Mouse (Mus musculus): ENCODE data around the gene Atp8b4. TPM values are rescaled to one million over a fixed set of nuclear protein-coding genes. Genes with fewer than 3 reads are reported as not detected.

The Atp8b4 gene
- total and polyA plus RNA-seq, 2 experiments from 2014 or later = 0.10 TPM; not detected in 1

DNA sequence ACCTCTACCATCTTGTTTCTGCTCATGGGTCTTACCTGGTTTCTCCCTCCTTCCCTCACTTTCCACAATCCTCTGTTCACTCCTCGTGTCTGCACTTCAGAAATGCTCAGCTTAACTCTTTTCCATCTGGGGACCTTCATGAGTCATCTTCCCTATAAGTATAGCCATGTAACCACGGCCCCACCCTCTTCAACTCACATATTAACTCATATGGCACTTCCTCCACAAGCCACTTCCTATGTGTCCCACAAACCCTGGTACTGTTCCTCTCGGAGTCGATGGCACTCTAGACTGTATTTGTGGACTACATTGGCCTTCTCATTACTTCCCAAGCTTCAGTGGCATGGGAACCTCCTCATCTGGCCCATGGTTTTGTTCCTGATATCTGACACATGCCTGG, 9.0 kb downstream of the Atp8b4 start:
- TF ChIP-seq CTCF (IDR thresholded peaks at IDR 0.05; ENCODE audit: low read depth) = no peak
- Histone ChIP-seq H3K27me3 (ENCODE audit: insufficient read depth, low read length) (no peaks in the 10 kb centered on the region), H3K4me2 (ENCODE audit: low read depth, low read length) (no peak overlapping the region), H3K4me1 (ENCODE audit: insufficient read depth, low read length) (no peaks in the 10 kb centered on the region), H3K27ac (no peak overlapping the region), H3K36me3 (ENCODE audit: insufficient read depth, low read length) (no peaks in the 10 kb centered on the region), H3K9ac (replicated peaks; ENCODE audit: low read length) (no peak overlapping the region), H3K4me3 (ENCODE audit: low read length) (no peak overlapping the region), H3K9me3 (ENCODE audit: low read length) (no peaks in the 10 kb centered on the region)
- DNase-seq (ENCODE audit: low spot score) (no peak), ATAC-seq (no peak)
- WGBS = 87% methylated on average over 4 of the region's 4 CpGs

DNA sequence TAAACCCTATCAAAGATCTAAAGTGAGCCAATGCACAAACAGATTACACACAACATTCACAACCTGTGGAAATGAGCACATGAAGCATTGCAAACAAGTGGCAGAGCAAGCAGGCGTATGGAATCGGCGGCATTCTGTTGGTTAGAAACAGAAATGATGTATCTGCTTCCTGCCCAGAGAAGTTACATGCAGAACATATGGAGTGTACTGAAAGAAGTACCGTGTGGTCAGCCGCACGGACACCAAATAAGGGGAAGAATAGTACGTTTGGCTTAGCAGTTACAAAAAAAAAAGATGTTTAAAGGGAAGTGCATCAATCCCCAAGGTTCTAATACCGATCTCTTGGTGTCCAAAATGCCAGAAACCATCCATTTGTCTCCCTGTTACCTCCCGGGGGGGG, 9.9 kb downstream of the Atp8b4 start:
- Histone ChIP-seq H3K9ac (replicated peaks; ENCODE audit: low read length) (no peak overlapping the region), H3K27ac (no peak overlapping the region), H3K36me3 (ENCODE audit: insufficient read depth, low read length) (no peaks in the 10 kb centered on the region), H3K9me3 (ENCODE audit: low read length) (no peaks in the 10 kb centered on the region), H3K4me1 (ENCODE audit: insufficient read depth, low read length) (no peaks in the 10 kb centered on the region), H3K4me3 (ENCODE audit: low read length) (no peak overlapping the region), H3K27me3 (ENCODE audit: insufficient read depth, low read length) (no peaks in the 10 kb centered on the region), H3K4me2 (ENCODE audit: low read depth, low read length) (no peak overlapping the region)
- no peak for TF ChIP-seq CTCF (IDR thresholded peaks at IDR 0.05; ENCODE audit: low read depth)
- WGBS = 88% methylated on average over 9 of the region's 9 CpGs
- DNase-seq (ENCODE audit: low spot score) = no peak
- no peak for ATAC-seq

DNA sequence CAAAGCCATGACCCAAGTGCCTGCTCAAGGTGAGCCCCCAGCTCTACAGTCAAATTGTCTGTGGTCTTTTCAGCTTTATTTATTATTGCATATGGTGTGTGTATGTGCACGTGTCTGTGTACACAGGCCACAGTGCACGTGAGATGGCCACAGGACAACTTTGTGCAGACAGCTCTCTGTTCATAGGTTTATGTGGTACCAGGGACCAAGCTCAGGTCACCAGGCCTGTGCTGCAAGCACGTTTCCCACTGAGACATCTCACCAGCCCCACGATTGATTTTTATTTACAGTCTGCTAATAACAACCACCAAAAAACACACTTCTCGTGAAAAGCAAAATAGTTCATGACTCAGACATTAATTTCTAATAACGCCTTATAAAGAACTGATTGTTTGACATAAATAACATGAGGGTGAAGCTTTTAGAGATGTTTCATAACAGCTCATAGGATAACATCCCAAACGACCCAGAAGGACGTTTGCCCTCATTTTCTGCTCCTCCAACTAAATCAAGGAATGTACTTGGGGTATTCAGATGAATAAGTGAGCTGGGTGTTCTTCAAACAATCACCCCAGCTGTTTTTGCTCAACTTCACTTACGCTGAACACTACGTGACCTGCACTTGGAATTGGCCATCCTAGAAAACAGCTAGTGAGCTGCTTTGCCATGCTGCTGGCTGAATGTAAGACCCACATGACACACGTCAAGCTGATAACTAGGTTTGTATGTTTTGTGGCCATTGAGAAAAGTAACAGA, 15.0 kb downstream of the Atp8b4 start:
- no peak for TF ChIP-seq CTCF (IDR thresholded peaks at IDR 0.05; ENCODE audit: low read depth)
- no peak overlapping the region for H3K27ac ChIP-seq
- no peak overlapping the region for H3K4me2 ChIP-seq (ENCODE audit: low read depth, low read length)
- H3K27me3 ChIP-seq (ENCODE audit: insufficient read depth, low read length) = no peaks in the 10 kb centered on the region
- no peaks in the 10 kb centered on the region for H3K9me3 ChIP-seq (ENCODE audit: low read length)
- no peak overlapping the region for H3K9ac ChIP-seq (replicated peaks; ENCODE audit: low read length)
- no peak for ATAC-seq
- no peaks in the 10 kb centered on the region for H3K36me3 ChIP-seq (ENCODE audit: insufficient read depth, low read length)
- 88% methylated on average over 11 of the region's 11 CpGs for WGBS
- DNase-seq (ENCODE audit: low spot score) = no peak
- no peak overlapping the region for H3K4me3 ChIP-seq (ENCODE audit: low read length)
- H3K4me1 ChIP-seq (ENCODE audit: insufficient read depth, low read length) = no peaks in the 10 kb centered on the region

DNA sequence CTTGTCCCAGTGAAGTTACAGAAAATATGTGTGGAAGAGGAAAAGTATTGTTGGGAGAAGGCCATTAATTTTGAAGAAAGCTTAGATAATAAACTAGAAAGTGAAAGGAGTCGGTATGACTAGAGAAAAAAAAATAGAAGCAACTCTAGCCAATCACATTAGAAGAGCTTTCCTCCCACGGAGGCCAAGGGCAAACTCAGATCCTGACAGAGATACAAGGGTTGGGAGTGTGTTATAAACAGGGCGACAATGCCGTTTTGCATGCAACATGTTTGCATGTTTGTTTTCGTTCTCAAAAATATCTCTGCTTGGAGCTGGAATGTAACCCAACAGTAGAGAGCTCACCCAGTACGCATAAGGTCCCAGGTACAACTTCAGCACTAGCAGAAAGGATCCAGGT, 17.1 kb downstream of the Atp8b4 start:
- Histone ChIP-seq H3K4me1 (ENCODE audit: insufficient read depth, low read length) (no peaks in the 10 kb centered on the region), H3K27me3 (ENCODE audit: insufficient read depth, low read length) (no peaks in the 10 kb centered on the region), H3K27ac (no peak overlapping the region), H3K4me3 (ENCODE audit: low read length) (no peak overlapping the region), H3K36me3 (ENCODE audit: insufficient read depth, low read length) (no peaks in the 10 kb centered on the region), H3K9ac (replicated peaks; ENCODE audit: low read length) (no peak overlapping the region), H3K9me3 (ENCODE audit: low read length) (no peaks in the 10 kb centered on the region), H3K4me2 (ENCODE audit: low read depth, low read length) (no peak overlapping the region)
- WGBS = 87% methylated on average over 6 of the region's 6 CpGs
- no peak for TF ChIP-seq CTCF (IDR thresholded peaks at IDR 0.05; ENCODE audit: low read depth)
- ATAC-seq (no peak), DNase-seq (ENCODE audit: low spot score) (no peak)

DNA sequence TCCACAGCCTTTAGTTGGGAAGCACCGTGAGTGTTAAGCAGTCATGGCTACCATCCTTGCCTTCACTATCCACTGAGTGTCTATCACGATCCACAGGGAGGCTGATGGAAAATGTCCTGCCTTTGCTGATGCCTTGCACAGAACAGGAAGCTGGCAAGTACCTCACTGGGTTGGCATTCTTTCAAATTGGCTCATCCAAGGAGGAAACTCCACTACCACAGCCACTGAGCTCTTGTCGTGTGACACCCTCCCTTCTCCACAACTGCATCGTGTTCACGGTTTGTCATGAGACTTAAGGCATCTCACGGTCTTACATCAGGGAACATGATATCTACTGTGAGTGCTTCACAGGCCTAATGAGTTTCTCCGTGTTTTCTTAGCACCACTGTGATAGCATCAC, 22.9 kb downstream of the Atp8b4 start:
- Histone ChIP-seq H3K4me1 (ENCODE audit: insufficient read depth, low read length) (no peaks in the 10 kb centered on the region), H3K4me2 (ENCODE audit: low read depth, low read length) (no peak overlapping the region), H3K27me3 (ENCODE audit: insufficient read depth, low read length) (no peaks in the 10 kb centered on the region), H3K36me3 (ENCODE audit: insufficient read depth, low read length) (no peaks in the 10 kb centered on the region), H3K27ac (no peak overlapping the region), H3K9me3 (ENCODE audit: low read length) (no peaks in the 10 kb centered on the region), H3K4me3 (ENCODE audit: low read length) (no peak overlapping the region), H3K9ac (replicated peaks; ENCODE audit: low read length) (no peak overlapping the region)
- WGBS = 67% methylated on average over 7 of the region's 7 CpGs
- peak; percentile 42 for DNase-seq (ENCODE audit: low spot score)
- ATAC-seq = no peak
- TF ChIP-seq CTCF (IDR thresholded peaks at IDR 0.05; ENCODE audit: low read depth) = no peak

DNA sequence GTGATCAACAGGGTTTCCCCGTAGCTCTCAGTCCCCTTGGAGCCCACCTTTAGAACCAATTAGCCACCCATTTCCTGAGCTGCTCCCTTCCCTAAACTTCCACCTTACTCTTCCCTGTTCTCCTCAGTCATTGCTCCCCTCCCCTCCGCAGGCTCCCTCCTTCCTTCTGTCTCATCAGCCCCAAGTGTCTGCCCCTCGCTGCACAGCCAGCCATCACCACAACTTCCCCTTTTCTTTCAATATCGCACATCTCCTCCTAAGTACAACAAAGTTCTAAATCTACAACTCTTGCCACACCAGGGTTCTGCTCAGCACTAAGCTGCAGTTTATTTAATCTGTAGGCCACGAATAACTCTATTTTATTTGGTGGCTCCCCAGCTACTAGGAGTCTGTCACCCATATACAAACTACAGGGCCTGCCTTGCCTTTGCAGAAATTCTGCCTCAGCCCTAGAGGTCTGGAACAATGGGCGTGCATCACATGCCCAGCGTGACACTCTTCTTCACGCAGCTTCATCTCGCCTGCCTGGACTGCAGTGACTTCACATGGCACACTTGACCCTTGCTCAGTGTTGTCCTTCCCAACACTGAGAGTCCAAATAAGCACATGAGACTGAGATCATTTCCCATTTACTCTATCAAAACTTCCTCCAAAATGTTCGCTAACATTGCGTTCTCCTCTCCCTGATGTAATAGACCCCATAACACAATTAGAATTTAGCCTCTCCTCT, 24.6 kb downstream of the Atp8b4 start:
- H3K9ac ChIP-seq (replicated peaks; ENCODE audit: low read length) = no peak overlapping the region

DNA sequence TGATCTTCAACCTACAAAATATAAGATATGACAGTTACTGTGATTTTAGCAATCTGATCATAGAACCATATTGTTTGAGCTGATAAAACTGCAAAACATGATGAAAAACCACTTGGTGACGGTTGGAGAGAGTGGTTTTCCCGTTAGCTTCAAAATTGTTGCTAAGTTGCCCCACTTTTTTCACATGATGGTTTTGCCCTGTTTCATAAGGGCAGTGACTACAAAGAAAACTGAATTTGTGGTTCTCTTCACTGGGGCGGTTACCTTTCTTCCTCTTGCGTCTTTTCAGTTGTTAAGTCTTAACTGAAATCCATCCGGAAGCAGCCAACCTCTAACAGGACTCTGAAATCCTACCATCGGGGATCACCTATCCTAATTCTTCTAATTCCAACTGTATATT, 26.5 kb downstream of the Atp8b4 start:
- no peak for ATAC-seq
- Histone ChIP-seq H3K9ac (replicated peaks; ENCODE audit: low read length) (no peak overlapping the region), H3K4me2 (ENCODE audit: low read depth, low read length) (no peak overlapping the region), H3K9me3 (ENCODE audit: low read length) (no peaks in the 10 kb centered on the region), H3K4me3 (ENCODE audit: low read length) (no peak overlapping the region), H3K27ac (no peak overlapping the region), H3K4me1 (ENCODE audit: insufficient read depth, low read length) (no peaks in the 10 kb centered on the region), H3K27me3 (ENCODE audit: insufficient read depth, low read length) (no peaks in the 10 kb centered on the region), H3K36me3 (ENCODE audit: insufficient read depth, low read length) (no peaks in the 10 kb centered on the region)
- TF ChIP-seq CTCF (IDR thresholded peaks at IDR 0.05; ENCODE audit: low read depth) = no peak
- DNase-seq (ENCODE audit: low spot score) = no peak
- WGBS = 94% methylated on average over 6 of the region's 6 CpGs

More for the DNA sequence above, 24.6 kb downstream of the Atp8b4 start:
- no peaks in the 10 kb centered on the region for H3K36me3 ChIP-seq (ENCODE audit: insufficient read depth, low read length)
- H3K4me2 ChIP-seq (ENCODE audit: low read depth, low read length) = no peak overlapping the region
- no peak overlapping the region for H3K4me3 ChIP-seq (ENCODE audit: low read length)
- WGBS = 83% methylated on average over 11 of the region's 11 CpGs
- H3K27ac ChIP-seq = no peak overlapping the region
- no peaks in the 10 kb centered on the region for H3K9me3 ChIP-seq (ENCODE audit: low read length)
- no peaks in the 10 kb centered on the region for H3K4me1 ChIP-seq (ENCODE audit: insufficient read depth, low read length)
- ATAC-seq (no peak), DNase-seq (ENCODE audit: low spot score) (no peak)
- TF ChIP-seq CTCF (IDR thresholded peaks at IDR 0.05; ENCODE audit: low read depth) = no peak
- H3K27me3 ChIP-seq (ENCODE audit: insufficient read depth, low read length) = no peaks in the 10 kb centered on the region

Data from hindbrain, postnatal 0 days (tissue).